Mouse (Mus musculus) midbrain, embryonic 16.5 days (tissue): Measurements from ENCODE around the gene Olfr1371. TPM values are rescaled to one million over a fixed set of nuclear protein-coding genes. Genes with fewer than 3 reads are reported as not detected.

Source experiments
- ATAC-seq: fragments of 200-750 bp; cut with Nextera tagmentation; 2 replicates; pipeline ENCODE4 v1.8.0; 2017; ENCODE audit warnings: moderate TSS enrichment
- H3K27ac ChIP-seq: fragments of 300-500 bp; sonication (generic); 2 replicates; pipeline ENCODE4 v1.5.1; 2014; ENCODE audit warnings: mild to moderate bottlenecking, low read length, mixed read lengths
- H3K27me3 ChIP-seq: fragments of 300-500 bp; sonication (generic); 2 replicates; pipeline ENCODE4 v1.6.1; 2014; ENCODE audit warnings: low read depth, low read length, mixed read lengths; ENCODE audit not compliant: control insufficient read depth, insufficient read depth
- H3K36me3 ChIP-seq: fragments of 300-500 bp; sonication (generic); 2 replicates; pipeline ENCODE4 v1.6.1; 2014; ENCODE audit warnings: mild to moderate bottlenecking, low read length, moderate library complexity, mixed read lengths; ENCODE audit not compliant: control insufficient read depth, insufficient read depth
- H3K4me1 ChIP-seq: fragments of 300-500 bp; sonication (generic); 2 replicates; pipeline ENCODE4 v1.6.1; 2014; ENCODE audit warnings: mild to moderate bottlenecking, low read length, mixed read lengths; ENCODE audit not compliant: control insufficient read depth, insufficient read depth
- H3K4me2 ChIP-seq: fragments of 300-500 bp; sonication (generic); 2 replicates; pipeline ENCODE4 v1.6.1; 2014; ENCODE audit warnings: mild to moderate bottlenecking, low read length, mixed read lengths
- H3K4me3 ChIP-seq: fragments of 300-500 bp; sonication (generic); 2 replicates; pipeline ENCODE4 v1.5.1; 2014; ENCODE audit warnings: low read depth, mild to moderate bottlenecking, low read length, moderate library complexity, mixed read lengths
- H3K9ac ChIP-seq: fragments of 300-500 bp; sonication (generic); 2 replicates; pipeline ENCODE4 v1.6.1; 2014; ENCODE audit warnings: low read depth, low read length, mixed read lengths
- H3K9me3 ChIP-seq: fragments of 300-500 bp; sonication (generic); replicated peaks from 2 replicates; pipeline ENCODE4 v1.6.1; 2014; ENCODE audit warnings: mild to moderate bottlenecking, low read length, mixed read lengths; ENCODE audit not compliant: control insufficient read depth, poor library complexity, severe bottlenecking
- WGBS: fragments of 180-500 bp; shearing (Covaris S2); extraction: QIAGEN DNeasy Blood & Tissue Kit; methylation state at CpG from one replicate; pipeline ENCODE4 v1.1.7; 2014; 5-methylcytosine and 5-hydroxymethylcytosine counted together
- polyA plus RNA-seq: library from polyadenylated mRNA; unstranded; fragments of >200 nt; fragmentation: Nextera tagmentation; extraction: Ambion mirVana; gene quantifications from 2 replicates; pipeline ENCODE4 v1.2.1, GENCODE M21; 2015

Olfr1371 gene
- polyA plus RNA-seq, 1 experiment from 2014 or later: not detected

GRCm38 (mm10) chr11:52251770-52252169 is 38.0 kb upstream of the Olfr1371 start:
- H3K9ac ChIP-seq: no peak overlapping the region
- peaks cover 5% of the 10 kb centered on the region; the same call in 1 of the 2 replicates for H3K36me3 ChIP-seq
- H3K4me3 ChIP-seq: no peak overlapping the region
- WGBS: 69% methylated on average over 5 of the region's 5 CpGs
- H3K4me2 ChIP-seq: no peak overlapping the region
- no peaks in the 10 kb centered on the region for H3K9me3 ChIP-seq
- no peaks in the 10 kb centered on the region for H3K4me1 ChIP-seq
- H3K27me3 ChIP-seq: no peaks in the 10 kb centered on the region
- no peak for ATAC-seq
- H3K27ac ChIP-seq: no peak overlapping the region

DNA sequence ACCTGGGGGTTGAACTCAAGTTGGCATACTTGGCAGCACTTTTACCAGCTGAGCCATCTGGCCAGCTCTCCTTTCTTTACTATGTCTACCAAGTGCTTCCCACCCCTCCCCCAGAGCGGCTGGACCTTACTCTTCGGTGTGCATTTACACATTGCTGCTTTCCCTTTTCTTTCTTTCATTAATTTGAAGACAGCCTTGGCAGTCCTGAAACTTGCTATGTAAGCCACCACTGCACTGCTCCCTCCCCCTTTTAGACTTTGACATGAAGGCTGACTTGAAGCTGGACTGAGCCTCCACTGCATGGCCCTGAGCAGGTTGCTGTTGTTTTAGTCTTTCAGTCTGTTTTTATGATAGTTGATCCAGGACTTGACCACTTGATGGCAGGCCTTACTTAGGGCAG is 35.7 kb upstream of the Olfr1371 start:
- 87% methylated on average over 2 of the region's 2 CpGs for WGBS
- no peaks in the 10 kb centered on the region for H3K27me3 ChIP-seq
- H3K9ac ChIP-seq: no peak overlapping the region
- no peaks in the 10 kb centered on the region for H3K9me3 ChIP-seq
- H3K4me2 ChIP-seq: no peak overlapping the region
- no peak overlapping the region for H3K27ac ChIP-seq
- H3K4me3 ChIP-seq: no peak overlapping the region
- ATAC-seq: no peak
- H3K36me3 ChIP-seq: peaks cover 9% of the 10 kb centered on the region
- no peaks in the 10 kb centered on the region for H3K4me1 ChIP-seq

GRCm38 (mm10) chr11:52240898-52241542 is 27.2 kb upstream of the Olfr1371 start:
- H3K9ac ChIP-seq: no peak overlapping the region
- ATAC-seq: no peak
- no peaks in the 10 kb centered on the region for H3K27me3 ChIP-seq
- no peaks in the 10 kb centered on the region for H3K4me1 ChIP-seq
- H3K4me3 ChIP-seq: no peak overlapping the region
- peaks cover 20% of the 10 kb centered on the region for H3K36me3 ChIP-seq
- no peak overlapping the region for H3K27ac ChIP-seq
- no peak overlapping the region for H3K4me2 ChIP-seq
- no peaks in the 10 kb centered on the region for H3K9me3 ChIP-seq
- 87% methylated on average over 4 of the region's 4 CpGs for WGBS

DNA sequence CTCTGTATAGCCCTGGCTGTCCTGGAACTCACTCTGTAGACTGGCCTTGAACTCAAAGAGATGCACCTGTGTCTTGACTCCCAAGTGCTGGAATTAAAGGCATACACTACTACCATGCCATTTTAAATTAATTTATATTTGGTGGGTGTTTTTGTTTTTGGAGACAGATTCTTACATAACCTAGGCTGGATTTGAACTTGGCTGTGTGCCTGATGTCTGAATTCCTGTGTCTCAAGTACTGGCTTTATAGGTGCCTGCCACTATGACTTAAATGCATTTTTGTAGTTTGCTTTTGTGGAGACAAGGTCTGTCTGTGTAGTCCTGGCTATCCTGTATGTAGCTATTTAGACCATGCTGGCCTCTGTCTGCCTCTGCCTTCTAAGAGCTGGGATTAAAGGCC is 20.7 kb upstream of the Olfr1371 start:
- Histone ChIP-seq H3K9ac (no peak overlapping the region), H3K4me3 (no peak overlapping the region), H3K9me3 (no peaks in the 10 kb centered on the region), H3K27me3 (no peaks in the 10 kb centered on the region), H3K4me2 (no peak overlapping the region), H3K4me1 (peaks cover 19% of the 10 kb centered on the region), H3K36me3 (peaks cover 9% of the 10 kb centered on the region; the same call in 1 of the 2 replicates), H3K27ac (no peak overlapping the region)
- no peak for ATAC-seq

DNA sequence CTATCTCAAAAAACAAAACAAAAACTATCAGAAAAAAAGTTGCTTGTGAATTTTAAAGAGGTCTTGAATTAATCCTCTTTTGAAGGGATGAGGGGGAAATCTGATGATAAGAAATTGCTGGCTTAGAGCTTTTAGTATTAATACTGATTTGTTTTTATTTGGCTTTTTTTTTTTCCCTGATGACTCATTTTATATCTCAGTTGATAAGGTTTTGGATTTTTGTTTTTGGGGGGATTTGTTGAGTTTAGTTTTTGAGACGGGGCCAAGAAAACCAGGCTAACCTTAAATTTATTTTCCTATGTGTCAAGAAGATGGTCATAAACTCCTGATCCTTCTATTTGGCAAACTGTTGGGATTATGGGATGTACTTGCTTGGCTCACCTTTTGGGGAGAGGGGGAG is 20.1 kb upstream of the Olfr1371 start:
- Histone ChIP-seq H3K4me1 (peaks cover 19% of the 10 kb centered on the region), H3K4me3 (no peak overlapping the region), H3K9ac (no peak overlapping the region), H3K27me3 (no peaks in the 10 kb centered on the region), H3K9me3 (no peaks in the 10 kb centered on the region), H3K36me3 (peaks cover 9% of the 10 kb centered on the region; the same call in 1 of the 2 replicates), H3K27ac (no peak overlapping the region), H3K4me2 (peak overlapping the region; percentile 57; the same call in 1 of the 2 replicates)
- 97% methylated on average over 1 of the region's 1 CpGs for WGBS
- ATAC-seq: no peak

GRCm38 (mm10) chr11:52233043-52233653 is 19.4 kb upstream of the Olfr1371 start:
- Histone ChIP-seq H3K4me3 (peak overlapping the region; percentile 56), H3K4me2 (peak overlapping the region; percentile 57), H3K36me3 (peaks cover 7% of the 10 kb centered on the region; the same call in 1 of the 2 replicates), H3K9me3 (no peaks in the 10 kb centered on the region), H3K27me3 (no peaks in the 10 kb centered on the region), H3K27ac (no peak overlapping the region), H3K4me1 (peaks cover 19% of the 10 kb centered on the region), H3K9ac (peak overlapping the region; percentile 88)
- whole genome bisulfite sequencing: 36% methylated on average over 3 of the region's 3 CpGs
- ATAC-seq: no peak

- peak; percentile 94 for ATAC-seq
- no peaks in the 10 kb centered on the region for H3K27me3 ChIP-seq
- H3K36me3 ChIP-seq: no peaks in the 10 kb centered on the region
- H3K4me1 ChIP-seq: peaks cover 19% of the 10 kb centered on the region
- WGBS: under 1% methylated on average over 86 of the region's 87 CpGs
- peak within 1 kb of the TSS; percentile 100 for H3K27ac ChIP-seq
- H3K9ac ChIP-seq: peak within 1 kb of the TSS; percentile 88
- H3K4me2 ChIP-seq: peak within 1 kb of the TSS; percentile 68
- H3K4me3 ChIP-seq: peak within 1 kb of the TSS; percentile 56
- no peaks in the 10 kb centered on the region for H3K9me3 ChIP-seq
Observed at GRCm38 (mm10) chr11:52231606-52232541, 18.1 kb upstream of the Olfr1371 start, which contains the start of gene Skp1a. Gene Skp1a, plus strand, starts transcription at chr11:52231995.

GRCm38 (mm10) chr11:52230694-52231093 is 16.9 kb upstream of the Olfr1371 start:
- Histone ChIP-seq H3K27ac (peak overlapping the region; percentile 100), H3K9me3 (no peaks in the 10 kb centered on the region), H3K4me1 (peaks cover 19% of the 10 kb centered on the region), H3K4me3 (peak overlapping the region; percentile 56), H3K27me3 (no peaks in the 10 kb centered on the region), H3K9ac (no peak overlapping the region), H3K36me3 (no peaks in the 10 kb centered on the region), H3K4me2 (peak overlapping the region; percentile 68)
- ATAC-seq: no peak
- WGBS: 61% methylated on average over 5 of the region's 5 CpGs
